Mouse (Mus musculus): ENCODE measurements around the gene Lrrk1. TPM values are rescaled to one million over a fixed set of nuclear protein-coding genes. Genes with fewer than 3 reads are reported as not detected.
A peak's percentile ranks its signal among the peaks of the same experiment; 100 is the strongest.

Lrrk1 gene
- total RNA-seq (2021), result 1 to 10 TPM; 1.9 to 2.7 TPM
- long read RNA-seq, full-length matches to known transcripts, result 2 of 2 reads
- long read RNA-seq, partial matches to known transcripts, result 0 of 2 reads
- long read RNA-seq, other reads (novel, unspliced or antisense), result 0 of 2 reads

- no peak for DNase-seq (ENCODE audit: low spot score in 2 of 2)
Observed at GRCm38 (mm10) chr7:66387813-66388521, at the start of gene Lrrk1. Gene Lrrk1 (minus strand): TSS chr7:66388350.

GRCm38 (mm10) chr7:66434453-66434935 is 46.3 kb upstream of the Lrrk1 start:
- peak; percentile 31 to 85 for DNase-seq (ENCODE audit: low spot score in 2 of 2)

- DNase-seq (ENCODE audit: low spot score in 2 of 2), result peak; percentile 4 to 31
Observed at GRCm38 (mm10) chr7:66427437-66428161, 39.4 kb upstream of the Lrrk1 start, which contains the start of gene Aldh1a3. Gene Aldh1a3 (minus strand): TSS chr7:66427517.

- DNase-seq (ENCODE audit: low spot score in 2 of 2), result no peak
Observed at GRCm38 (mm10) chr7:66427053-66427436, 38.9 kb upstream of the Lrrk1 start.

- DNase-seq (ENCODE audit: low spot score in 2 of 2), result no peak
Observed at GRCm38 (mm10) chr7:66421903-66422302, 33.8 kb upstream of the Lrrk1 start.

GRCm38 (mm10) chr7:66418981-66419380 is 30.8 kb upstream of the Lrrk1 start:
- no peak for DNase-seq (ENCODE audit: low spot score in 2 of 2)

- no peak for DNase-seq (ENCODE audit: low spot score in 2 of 2)
Observed at GRCm38 (mm10) chr7:66416829-66417228, 28.7 kb upstream of the Lrrk1 start.

GRCm38 (mm10) chr7:66413093-66413492 is 24.9 kb upstream of the Lrrk1 start:
- no peak for DNase-seq (ENCODE audit: low spot score in 2 of 2)

- peak in 1 of 2 experiments; percentile 7 for DNase-seq (ENCODE audit: low spot score in 2 of 2)
Observed at GRCm38 (mm10) chr7:66409433-66409832, 21.3 kb upstream of the Lrrk1 start.

GRCm38 (mm10) chr7:66406971-66407370 is 18.8 kb upstream of the Lrrk1 start:
- no peak for DNase-seq (ENCODE audit: low spot score in 2 of 2)

GRCm38 (mm10) chr7:66405951-66406721 is 18.0 kb upstream of the Lrrk1 start:
- DNase-seq (ENCODE audit: low spot score in 2 of 2), result no peak

GRCm38 (mm10) chr7:66405541-66405940 is 17.4 kb upstream of the Lrrk1 start:
- DNase-seq (ENCODE audit: low spot score in 2 of 2), result no peak

GRCm38 (mm10) chr7:66404802-66405201 is 16.7 kb upstream of the Lrrk1 start:
- no peak for DNase-seq (ENCODE audit: low spot score in 2 of 2)

- no peak for DNase-seq (ENCODE audit: low spot score in 2 of 2)
Observed at GRCm38 (mm10) chr7:66404141-66404540, 16.0 kb upstream of the Lrrk1 start.

- DNase-seq (ENCODE audit: low spot score in 2 of 2), result no peak
Observed at GRCm38 (mm10) chr7:66402876-66403275, 14.7 kb upstream of the Lrrk1 start.

GRCm38 (mm10) chr7:66401605-66402004 is 13.5 kb upstream of the Lrrk1 start:
- DNase-seq (ENCODE audit: low spot score in 2 of 2), result no peak

- no peak for DNase-seq (ENCODE audit: low spot score in 2 of 2)
Observed at GRCm38 (mm10) chr7:66397288-66397687, 9.1 kb upstream of the Lrrk1 start.

- peak; percentile 16 to 83 for DNase-seq (ENCODE audit: low spot score in 2 of 2)
Observed at GRCm38 (mm10) chr7:66388621-66389532, 727 bp upstream of the Lrrk1 start.

GRCm38 (mm10) chr7:66387419-66387812 is 734 bp downstream of the Lrrk1 start:
- no peak for DNase-seq (ENCODE audit: low spot score in 2 of 2)

GRCm38 (mm10) chr7:66386411-66386810 is 1.7 kb downstream of the Lrrk1 start:
- DNase-seq (ENCODE audit: low spot score in 2 of 2), result no peak

Measured in layer of hippocampus, adult 18-20 months (tissue).